Mouse (Mus musculus): ENCODE measurements around the gene Aacs.

DNA sequence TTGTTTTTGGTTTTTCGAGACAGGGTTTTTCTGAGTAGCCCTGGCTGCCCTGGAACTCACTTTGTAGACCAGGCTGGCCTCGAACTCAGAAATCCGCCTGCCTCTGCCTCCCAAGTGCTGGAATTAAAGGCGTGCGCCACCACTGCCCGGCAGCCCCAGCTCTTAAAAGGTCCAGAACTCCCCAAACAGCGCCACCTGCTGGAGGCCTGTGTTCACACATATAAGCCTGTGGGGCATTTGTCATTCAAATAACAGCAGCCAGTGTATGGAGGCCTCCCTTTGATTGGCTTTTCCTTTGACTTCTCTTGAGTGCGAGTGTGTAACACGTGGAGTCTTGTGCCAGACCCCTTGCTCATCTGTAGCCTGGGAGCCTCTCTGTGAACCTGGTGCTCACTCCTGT lies 32.0 kb downstream of the Aacs start:
- TF ChIP-seq TAL1 (IDR thresholded peaks at IDR 0.05; ENCODE audit: low read length) = no peak
- TF ChIP-seq GATA1 (IDR thresholded peaks at IDR 0.05; ENCODE audit: low read length) = no peak
